Mouse (Mus musculus): ENCODE results near the gene Ralgapa2.

Ralgapa2 gene

GRCm38 (mm10) chr2:146302094-146302699 lies 209.9 kb downstream of the Ralgapa2 start:
- DNase-seq (ENCODE audit: low spot score), result no peak

- DNase-seq (ENCODE audit: low spot score), result no peak
Measured at GRCm38 (mm10) chr2:146300500-146301020, 211.6 kb downstream of the Ralgapa2 start.

DNA sequence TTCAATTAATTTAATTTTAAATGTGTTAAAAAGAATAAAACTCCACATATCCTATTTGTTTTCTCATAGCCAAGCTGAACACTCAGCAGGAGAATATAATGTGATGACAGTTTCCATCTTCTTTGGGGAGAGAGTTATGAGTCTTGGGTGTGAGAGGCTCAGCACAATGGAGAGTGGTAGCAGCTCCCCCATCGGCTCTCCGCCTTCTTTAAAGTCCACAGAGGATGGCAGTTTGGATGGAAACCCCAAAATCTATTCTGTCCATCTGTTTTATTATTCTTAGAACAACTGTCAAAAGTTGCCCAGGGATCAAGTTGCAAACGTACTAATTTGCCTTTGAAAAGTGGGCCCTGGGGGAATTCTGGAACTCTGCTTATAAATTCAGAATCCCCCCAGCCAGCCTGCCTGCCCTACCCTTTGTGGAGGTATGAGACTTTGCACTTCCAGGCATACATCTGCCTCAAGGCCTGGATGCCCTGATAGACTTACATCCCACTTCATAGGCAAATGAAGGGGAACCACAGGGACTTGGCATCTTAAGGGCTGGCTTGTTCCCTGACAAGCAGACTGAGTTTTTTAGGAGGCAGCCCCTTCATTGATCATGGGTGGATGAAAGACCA lies 212.2 kb downstream of the Ralgapa2 start:
- no peak for DNase-seq (ENCODE audit: low spot score)

- DNase-seq (ENCODE audit: low spot score), result no peak
Measured at GRCm38 (mm10) chr2:146293538-146293937, 218.6 kb downstream of the Ralgapa2 start.

DNA sequence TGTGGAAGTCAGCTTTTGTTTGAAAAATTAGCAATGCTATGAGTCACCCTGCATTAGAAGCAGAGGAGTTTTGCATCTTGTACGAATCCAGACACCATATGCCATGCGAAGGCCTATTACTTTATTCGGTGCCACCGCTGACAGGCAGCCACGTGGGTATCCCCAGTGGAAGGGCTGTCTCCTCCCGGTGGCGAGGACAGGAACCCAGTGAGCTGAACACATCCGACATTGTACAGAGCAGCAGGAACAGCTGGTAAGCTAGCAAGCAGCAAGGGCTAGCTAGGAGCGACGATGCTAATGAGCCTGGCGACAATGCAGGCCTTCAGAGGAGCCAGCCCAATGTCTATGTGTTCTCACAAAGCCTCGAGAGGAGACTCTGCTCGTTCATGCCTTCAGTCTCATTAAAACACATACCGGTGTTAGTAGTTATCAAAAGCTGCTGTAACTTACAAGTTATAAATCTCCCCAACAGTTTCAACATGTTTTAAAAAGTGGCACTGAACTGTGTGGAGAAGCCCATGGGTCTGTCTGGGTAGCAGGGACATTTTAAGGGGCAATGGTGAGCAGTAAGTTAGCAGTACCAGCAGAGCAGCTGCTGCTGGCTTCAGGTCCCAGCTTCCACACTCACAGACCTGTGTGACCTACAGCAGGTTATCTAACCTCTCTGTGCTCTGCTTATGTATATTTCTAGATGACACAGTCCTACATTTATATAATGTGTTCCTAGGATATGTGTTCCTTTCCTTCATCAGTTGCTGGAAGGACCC lies 221.1 kb downstream of the Ralgapa2 start:
- no peak for DNase-seq (ENCODE audit: low spot score)

- no peak for DNase-seq (ENCODE audit: low spot score)
Measured at GRCm38 (mm10) chr2:146290366-146290765, 221.8 kb downstream of the Ralgapa2 start.

DNA sequence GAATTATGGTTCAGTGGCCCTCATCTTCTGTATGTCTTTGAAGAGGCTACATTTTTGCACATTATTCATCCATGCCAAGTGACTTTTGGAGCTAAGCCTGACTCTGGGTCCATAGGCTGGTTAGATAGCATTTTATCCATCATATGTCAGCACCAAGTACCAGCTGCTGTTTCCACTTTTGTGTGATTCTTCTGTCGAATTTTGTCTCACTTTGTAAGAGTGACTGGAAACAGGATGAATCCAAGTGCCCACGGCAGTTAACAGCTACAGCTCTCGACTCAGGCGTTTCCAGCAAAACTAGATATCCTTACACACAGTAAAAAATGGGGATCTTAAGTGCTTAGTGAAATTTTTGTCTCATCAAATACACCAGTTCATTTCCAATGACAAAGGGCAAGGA lies 222.8 kb downstream of the Ralgapa2 start:
- DNase-seq (ENCODE audit: low spot score), result no peak

- no peak for DNase-seq (ENCODE audit: low spot score)
Measured at GRCm38 (mm10) chr2:146288326-146288725, 223.8 kb downstream of the Ralgapa2 start.

DNA sequence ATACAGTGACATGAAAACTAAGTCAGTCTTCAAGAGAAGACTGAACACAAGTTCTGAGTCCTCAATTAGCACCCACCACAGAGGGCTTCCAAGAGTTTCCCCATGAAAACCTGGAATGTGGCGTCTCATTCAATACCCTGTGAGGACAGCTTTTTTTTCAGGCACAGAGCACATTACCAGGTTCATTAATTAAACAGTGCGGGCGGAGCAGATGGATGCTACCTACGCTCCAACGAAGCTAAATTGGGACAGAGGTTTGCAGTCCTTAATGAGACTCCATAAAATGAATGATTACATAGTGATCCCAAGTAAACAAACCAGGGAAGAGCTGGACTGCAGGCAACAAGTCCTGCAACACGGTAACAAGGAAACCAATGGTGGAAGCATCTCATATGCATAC lies 224.6 kb downstream of the Ralgapa2 start:
- no peak for DNase-seq (ENCODE audit: low spot score)

- no peak for DNase-seq (ENCODE audit: low spot score)
Measured at GRCm38 (mm10) chr2:146281346-146281745, 230.8 kb downstream of the Ralgapa2 start.

- DNase-seq (ENCODE audit: low spot score), result no peak
Measured at GRCm38 (mm10) chr2:146280921-146281274, 231.2 kb downstream of the Ralgapa2 start.

DNA sequence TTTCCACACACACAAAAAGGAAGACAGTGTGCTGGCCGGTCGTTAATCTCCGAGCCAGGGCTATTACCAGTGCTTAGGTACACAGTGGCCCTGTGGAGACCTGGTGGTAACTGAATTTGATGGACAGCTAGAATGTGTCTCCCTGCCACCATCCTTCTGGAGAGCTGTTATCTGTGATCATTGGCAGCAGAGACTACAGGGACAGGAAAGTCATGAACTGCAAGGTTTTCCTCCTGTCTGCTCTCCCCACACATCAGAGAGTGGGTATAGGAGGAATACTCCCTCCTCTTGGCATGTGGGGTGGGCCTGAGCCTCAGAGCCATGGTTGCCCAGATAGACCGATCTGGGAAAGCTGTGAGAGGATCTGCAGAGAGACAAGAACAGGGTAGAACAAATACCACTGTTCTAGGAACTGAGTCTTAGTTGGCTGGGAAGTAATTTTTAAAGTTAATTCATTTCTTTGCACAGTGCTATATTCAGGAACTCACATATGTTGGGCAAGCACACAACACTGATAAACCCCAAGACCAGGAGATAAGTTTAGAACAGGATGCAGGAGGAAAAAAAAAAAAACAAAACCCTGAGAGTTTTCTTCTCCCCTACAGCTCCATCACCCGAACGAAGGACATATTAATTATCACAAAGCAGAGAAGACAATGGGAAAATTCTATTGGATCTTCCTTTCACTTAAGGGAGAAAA lies 231.8 kb downstream of the Ralgapa2 start:
- no peak for DNase-seq (ENCODE audit: low spot score)

DNA sequence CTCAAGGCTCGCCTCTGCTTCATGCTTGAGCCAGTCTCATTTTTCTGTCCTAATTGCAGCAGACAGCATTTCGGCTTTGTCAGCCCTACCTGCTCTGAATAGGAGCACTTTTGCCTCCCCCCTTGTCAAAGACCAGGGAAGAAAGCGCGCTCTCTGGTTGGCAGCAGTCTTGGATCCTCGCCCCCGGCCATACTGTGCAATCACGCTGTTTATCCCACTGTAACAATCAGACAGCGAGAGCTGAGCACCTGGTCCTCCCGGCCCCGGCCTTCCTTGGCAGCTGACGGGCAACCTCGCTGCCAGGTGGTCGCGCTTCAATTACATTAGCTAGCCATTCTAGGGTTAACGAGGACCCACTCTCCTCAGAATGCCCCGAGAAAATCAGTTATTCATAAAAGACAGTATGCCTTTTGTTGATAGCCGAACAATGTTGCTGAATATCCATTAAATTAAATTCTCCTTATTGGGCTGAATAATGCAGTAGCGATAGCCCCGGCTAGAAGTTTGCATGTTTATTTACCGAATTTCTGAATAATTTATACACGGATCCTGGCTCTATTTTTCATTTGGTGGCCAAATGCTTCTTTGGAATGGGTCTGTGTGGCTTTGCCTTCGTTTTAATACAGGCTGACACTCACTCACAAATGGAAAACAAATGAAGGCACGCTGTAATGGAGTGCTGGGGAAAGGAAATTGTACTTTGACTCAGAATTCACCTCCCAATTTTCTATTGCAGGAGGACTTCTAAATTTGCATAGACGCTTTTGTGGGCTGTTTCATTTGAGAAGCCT lies 232.5 kb downstream of the Ralgapa2 start:
- DNase-seq (ENCODE audit: low spot score), result no peak

GRCm38 (mm10) chr2:146278381-146278780 lies 233.8 kb downstream of the Ralgapa2 start:
- DNase-seq (ENCODE audit: low spot score), result no peak

DNA sequence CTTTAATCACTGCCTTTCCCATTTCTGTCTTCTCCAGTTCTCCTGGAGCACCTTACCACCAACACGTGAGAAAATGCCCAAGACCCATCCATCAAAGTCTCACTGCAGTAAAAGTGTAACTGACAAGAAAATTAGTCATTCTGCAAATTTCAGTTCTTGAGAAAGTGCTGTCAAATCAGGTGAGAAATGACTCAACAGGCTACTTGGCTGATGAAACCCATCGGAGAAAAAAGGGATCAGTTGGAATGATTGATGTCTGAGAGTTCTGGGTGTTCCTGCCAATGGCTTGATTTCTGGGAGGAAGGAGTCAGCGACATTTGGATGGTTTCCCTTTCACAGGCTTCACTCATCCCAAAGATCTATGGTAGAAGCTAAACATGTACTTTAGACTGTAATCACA lies 245.6 kb downstream of the Ralgapa2 start:
- DNase-seq (ENCODE audit: low spot score), result no peak

DNA sequence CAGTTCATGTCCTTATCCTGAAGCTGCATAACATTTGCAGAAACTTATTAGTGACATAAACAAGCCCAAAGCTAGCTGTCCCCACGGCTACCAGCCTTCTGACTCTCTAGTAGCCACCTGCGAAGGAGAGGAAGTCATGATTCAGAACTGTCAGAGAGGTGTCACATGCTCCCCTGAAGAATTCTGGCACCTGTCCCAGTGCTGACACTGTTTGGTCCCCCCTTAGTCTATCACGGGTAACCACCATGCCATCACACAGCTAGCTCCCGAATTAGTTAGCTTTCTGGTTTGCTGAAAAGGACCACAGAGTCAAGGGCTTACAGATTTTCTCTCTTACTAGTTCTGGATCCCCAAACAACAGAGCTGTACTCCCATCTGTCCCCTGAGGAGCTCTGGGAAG lies 247.1 kb downstream of the Ralgapa2 start:
- DNase-seq (ENCODE audit: low spot score), result no peak

DNA sequence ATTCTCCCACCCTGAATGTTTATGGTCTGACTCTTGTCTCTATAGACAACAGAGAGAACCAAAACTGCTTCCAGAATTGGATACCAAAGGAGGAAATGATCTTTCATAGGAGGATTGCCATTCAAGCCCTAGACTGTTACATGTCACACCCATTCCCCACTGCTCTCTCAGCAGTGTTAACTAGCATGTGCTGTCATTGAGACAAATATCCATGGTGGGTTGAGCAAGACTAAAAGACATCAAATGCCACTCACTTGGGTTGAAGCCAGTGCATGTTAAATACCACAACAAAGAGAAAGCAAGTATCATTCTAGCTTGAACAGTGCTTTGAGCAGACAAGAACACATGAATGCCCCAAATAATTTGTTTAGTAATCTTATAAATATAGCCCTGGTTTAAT lies 249.2 kb downstream of the Ralgapa2 start:
- DNase-seq (ENCODE audit: low spot score), result no peak

DNA sequence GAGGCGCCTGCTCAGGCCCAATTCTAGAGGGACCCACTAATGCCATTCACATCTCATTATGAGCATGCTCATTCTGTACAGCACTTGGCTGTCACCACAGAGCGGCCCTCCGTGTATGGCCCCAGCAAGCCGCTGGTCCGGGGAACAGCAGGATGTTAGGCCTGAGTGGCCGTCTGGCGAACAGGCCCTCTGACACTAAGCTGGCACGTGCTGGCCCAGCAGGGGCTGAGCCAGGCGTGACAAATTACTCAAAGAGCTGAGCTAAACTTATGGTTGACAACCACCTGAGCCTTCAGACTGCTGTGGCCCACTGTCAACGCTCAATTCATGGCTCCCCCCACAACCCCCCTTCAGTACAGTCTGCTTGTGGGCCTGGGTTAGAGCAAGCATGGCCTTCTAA lies 249.9 kb downstream of the Ralgapa2 start:
- DNase-seq (ENCODE audit: low spot score), result no peak

DNA sequence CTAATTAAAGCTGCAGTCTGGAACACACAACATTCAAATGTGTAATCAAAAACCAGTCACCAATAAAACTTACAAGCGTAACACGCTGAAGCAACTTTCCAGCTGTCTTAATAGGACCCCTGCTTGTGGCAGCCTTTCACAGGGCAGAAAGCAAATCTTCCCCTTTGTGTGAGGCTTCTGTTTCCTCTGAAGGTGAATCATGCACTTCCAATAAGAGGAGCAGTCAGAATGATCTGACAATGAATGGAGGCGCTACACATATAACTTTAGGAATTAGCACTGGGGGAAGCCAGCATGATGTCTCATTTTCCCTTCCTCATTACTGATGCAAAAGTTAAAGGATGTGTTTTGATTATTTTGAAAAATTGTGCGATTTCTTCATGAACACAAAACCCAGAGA lies 251.0 kb downstream of the Ralgapa2 start:
- no peak for DNase-seq (ENCODE audit: low spot score)

- DNase-seq (ENCODE audit: low spot score), result no peak
Measured at GRCm38 (mm10) chr2:146259787-146260560, 252.2 kb downstream of the Ralgapa2 start.
